Mouse (Mus musculus): Measurements from ENCODE around the gene Miox. TPM values are rescaled to one million over a fixed set of nuclear protein-coding genes. Genes with fewer than 3 reads are reported as not detected.

Miox gene
- polyA plus RNA-seq, 1 experiment from 2014 or later, result not detected

DNA sequence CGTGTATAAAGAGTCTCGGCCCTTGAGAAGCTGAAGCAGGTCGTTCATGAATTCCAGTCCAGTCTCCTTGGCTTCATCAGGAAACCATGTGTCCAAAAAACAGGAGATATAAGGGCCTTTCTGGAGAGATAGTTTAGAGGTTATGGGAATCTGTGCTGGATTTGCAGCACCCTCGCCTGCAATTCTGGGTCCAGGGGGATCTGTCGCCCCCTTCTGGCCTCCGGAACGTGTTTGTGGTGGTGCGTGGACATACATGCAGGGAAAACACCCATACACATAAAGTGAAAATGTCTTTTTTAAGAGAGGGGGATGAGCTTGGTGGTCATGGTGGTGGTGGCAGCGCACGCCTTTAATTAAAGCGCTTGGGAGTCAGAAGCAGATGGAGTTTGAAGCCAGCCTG lies 18.1 kb upstream of the Miox start:
- no peak for DNase-seq (ENCODE audit: low spot score)

DNA sequence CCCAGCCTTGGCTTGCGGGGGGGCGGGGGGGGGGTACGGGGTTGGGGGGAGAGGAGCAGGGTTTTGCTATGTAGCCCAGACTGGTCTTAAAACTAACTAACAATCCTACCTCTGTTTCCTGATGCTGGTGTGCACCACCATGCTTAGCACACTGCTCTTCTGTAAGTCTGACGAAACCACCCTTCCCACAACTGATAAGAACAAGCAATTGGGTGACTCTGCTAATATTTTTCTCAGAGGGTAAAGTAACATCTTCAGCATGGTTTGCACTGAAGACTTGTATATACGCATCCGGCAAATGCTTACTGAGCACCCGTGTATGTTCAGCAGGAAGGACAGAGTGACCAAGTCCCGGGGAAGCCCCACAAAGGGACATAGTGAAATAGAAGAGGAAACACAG lies 12.9 kb upstream of the Miox start:
- H3K4me1 ChIP-seq (replicated peaks; ENCODE audit: control insufficient read depth, insufficient read depth), result no peaks in the 10 kb centered on the region
- TF ChIP-seq CTCF (IDR thresholded peaks at IDR 0.05; ENCODE audit: low read depth), result no peak
- TF ChIP-seq EP300 (optimal IDR thresholded peaks at IDR 0.05), result no peak
- H3K9me3 ChIP-seq (ENCODE audit: control insufficient read depth, low read length), result no peaks in the 10 kb centered on the region
- no peak overlapping the region for H3K4me2 ChIP-seq (replicated peaks; ENCODE audit: low read depth)
- ATAC-seq (ENCODE audit: low FRiP score, low TSS enrichment) (no peak), DNase-seq (ENCODE audit: low spot score) (no peak)
- no peak overlapping the region for H3K9ac ChIP-seq (ENCODE audit: low read length)
- 78% methylated on average over 8 of the region's 8 CpGs for WGBS
- no peak overlapping the region for H3K4me3 ChIP-seq (ENCODE audit: low read depth, low read length)
- no peaks in the 10 kb centered on the region for H3K36me3 ChIP-seq (ENCODE audit: control insufficient read depth, insufficient read depth, low read length)
- H3K27me3 ChIP-seq (ENCODE audit: control insufficient read depth, insufficient read depth, low read length), result no peaks in the 10 kb centered on the region
- H3K27ac ChIP-seq (replicated peaks), result no peak overlapping the region

More for the DNA sequence above, 18.1 kb upstream of the Miox start:
- no peak overlapping the region for H3K27ac ChIP-seq (replicated peaks)
- no peak overlapping the region for H3K4me2 ChIP-seq (replicated peaks; ENCODE audit: low read depth)
- H3K4me3 ChIP-seq (ENCODE audit: low read depth, low read length), result no peak overlapping the region
- no peak for ATAC-seq (ENCODE audit: low FRiP score, low TSS enrichment)
- H3K9ac ChIP-seq (ENCODE audit: low read length), result no peak overlapping the region
- H3K4me1 ChIP-seq (replicated peaks; ENCODE audit: control insufficient read depth, insufficient read depth), result peaks cover 2% of the 10 kb centered on the region; the same call in 1 of the 2 replicates
- TF ChIP-seq EP300 (optimal IDR thresholded peaks at IDR 0.05), result no peak
- peak; percentile 58 for TF ChIP-seq CTCF (IDR thresholded peaks at IDR 0.05; ENCODE audit: low read depth)
- no peaks in the 10 kb centered on the region for H3K36me3 ChIP-seq (ENCODE audit: control insufficient read depth, insufficient read depth, low read length)
- WGBS, result 65% methylated on average over 11 of the region's 11 CpGs
- H3K9me3 ChIP-seq (ENCODE audit: control insufficient read depth, low read length), result no peaks in the 10 kb centered on the region
- no peaks in the 10 kb centered on the region for H3K27me3 ChIP-seq (ENCODE audit: control insufficient read depth, insufficient read depth, low read length)

DNA sequence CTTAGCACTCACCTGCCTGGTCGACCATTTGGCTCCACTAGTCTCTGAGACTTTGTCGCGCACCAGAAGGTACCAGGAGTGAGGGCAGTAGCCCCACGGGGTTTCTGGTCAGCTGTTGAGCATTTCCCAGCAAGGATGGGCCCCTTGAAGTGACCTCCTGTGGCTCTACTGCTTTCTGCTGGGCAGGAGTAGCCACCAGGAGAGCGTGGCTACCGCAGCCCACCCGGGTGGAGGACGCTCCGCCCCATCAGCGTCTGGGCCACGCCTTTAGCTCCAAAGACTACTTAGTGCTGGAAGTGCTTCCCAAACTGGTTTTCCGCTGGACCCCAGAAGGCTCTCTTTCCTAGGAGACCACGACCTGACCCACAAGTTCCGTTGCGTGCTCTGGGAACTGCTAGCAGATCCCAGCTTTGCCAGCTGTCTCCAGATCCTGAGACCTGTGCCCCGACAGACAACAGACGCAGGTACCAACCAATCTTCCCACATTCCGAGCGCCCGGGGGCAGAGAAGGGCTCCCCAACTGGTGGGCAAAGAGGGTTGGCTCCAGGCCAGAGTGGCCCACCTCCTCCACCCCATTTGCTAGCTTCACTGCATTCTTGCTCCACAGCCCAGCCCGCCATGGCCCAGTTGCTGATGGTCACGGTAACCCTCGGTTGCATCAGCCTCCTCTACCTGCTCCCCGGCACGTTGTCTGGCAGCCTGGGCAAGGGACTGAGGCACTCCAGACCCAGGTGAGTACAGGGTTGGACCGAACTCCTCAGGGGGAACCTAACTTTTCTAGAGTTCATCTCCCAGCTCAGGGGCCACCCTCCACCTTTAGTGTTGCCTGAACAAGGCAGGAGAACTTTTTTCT lies 11.3 kb upstream of the Miox start, which contains the start of gene Adm2:
TSS of gene Adm2 (plus strand) at position 51 of the 853 bp plus-strand sequence.
- DNase-seq (ENCODE audit: low spot score), result no peak
- H3K36me3 ChIP-seq (ENCODE audit: control insufficient read depth, insufficient read depth, low read length), result no peaks in the 10 kb centered on the region
- ATAC-seq (ENCODE audit: low FRiP score, low TSS enrichment), result no peak
- peak within 1 kb of the TSS; percentile 45 for H3K4me2 ChIP-seq (replicated peaks; ENCODE audit: low read depth)
- TF ChIP-seq EP300 (optimal IDR thresholded peaks at IDR 0.05) (no peak), CTCF (IDR thresholded peaks at IDR 0.05; ENCODE audit: low read depth) (no peak)
- no peaks in the 10 kb centered on the region for H3K4me1 ChIP-seq (replicated peaks; ENCODE audit: control insufficient read depth, insufficient read depth)
- no peak within 1 kb of the TSS for H3K27ac ChIP-seq (replicated peaks)
- peak within 1 kb of the TSS; percentile 19; the same call in 1 of the 2 replicates for H3K4me3 ChIP-seq (ENCODE audit: low read depth, low read length)
- no peaks in the 10 kb centered on the region for H3K27me3 ChIP-seq (ENCODE audit: control insufficient read depth, insufficient read depth, low read length)
- H3K9ac ChIP-seq (ENCODE audit: low read length), result peak within 1 kb of the TSS; percentile 47
- 9% methylated on average over 26 of the region's 26 CpGs for WGBS
- no peaks in the 10 kb centered on the region for H3K9me3 ChIP-seq (ENCODE audit: control insufficient read depth, low read length)

DNA sequence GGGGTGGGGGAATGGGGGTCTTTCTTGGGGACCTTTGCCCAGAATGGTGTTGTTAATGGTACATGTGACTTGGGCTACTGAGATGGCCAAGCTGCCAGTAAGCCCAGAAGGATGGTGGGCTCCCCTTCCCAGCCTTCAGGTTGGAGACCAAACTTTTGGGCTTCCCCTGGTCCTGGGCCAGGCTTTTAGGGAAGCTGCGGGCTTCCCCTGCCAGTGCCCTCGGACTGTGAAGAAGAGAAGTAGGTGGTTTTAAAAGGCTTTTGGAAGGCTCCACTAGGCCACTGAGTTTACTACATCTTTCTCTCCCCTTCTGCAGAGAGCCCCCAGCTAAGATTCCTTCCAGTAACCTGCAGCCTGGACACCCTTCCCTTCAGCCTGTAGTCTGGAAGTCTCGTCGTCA lies 10.5 kb upstream of the Miox start:
- Histone ChIP-seq H3K9me3 (ENCODE audit: control insufficient read depth, low read length) (no peaks in the 10 kb centered on the region), H3K9ac (ENCODE audit: low read length) (no peak overlapping the region), H3K27ac (replicated peaks) (no peak overlapping the region), H3K27me3 (ENCODE audit: control insufficient read depth, insufficient read depth, low read length) (no peaks in the 10 kb centered on the region), H3K36me3 (ENCODE audit: control insufficient read depth, insufficient read depth, low read length) (no peaks in the 10 kb centered on the region), H3K4me3 (ENCODE audit: low read depth, low read length) (no peak overlapping the region), H3K4me1 (replicated peaks; ENCODE audit: control insufficient read depth, insufficient read depth) (no peaks in the 10 kb centered on the region), H3K4me2 (replicated peaks; ENCODE audit: low read depth) (peak overlapping the region; percentile 45; the same call in 1 of the 2 replicates)
- ATAC-seq (ENCODE audit: low FRiP score, low TSS enrichment) (no peak), DNase-seq (ENCODE audit: low spot score) (no peak)
- WGBS, result 94% methylated on average over 4 of the region's 4 CpGs
- no peak for TF ChIP-seq EP300 (optimal IDR thresholded peaks at IDR 0.05)
- TF ChIP-seq CTCF (IDR thresholded peaks at IDR 0.05; ENCODE audit: low read depth), result no peak

DNA sequence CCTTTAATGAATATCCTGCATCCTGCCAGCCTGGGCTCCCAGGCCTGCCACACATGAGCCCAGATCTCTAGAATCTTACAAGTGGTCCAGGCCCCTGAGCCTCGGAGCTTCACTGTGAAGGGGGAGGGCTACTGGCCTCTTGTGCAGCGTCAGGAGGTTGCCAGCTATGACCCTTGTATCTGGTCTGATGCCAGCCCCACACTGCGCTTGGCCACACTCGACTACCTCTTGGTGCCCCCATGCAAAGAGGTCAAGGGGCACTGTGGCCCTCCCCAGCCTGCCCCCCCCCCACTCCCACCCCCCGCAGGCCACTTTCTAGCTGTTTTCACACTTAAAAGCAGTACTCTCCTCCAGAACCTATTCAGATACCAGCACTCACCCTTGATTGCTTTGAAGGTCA lies 7.8 kb upstream of the Miox start:
- no peak overlapping the region for H3K9ac ChIP-seq (ENCODE audit: low read length)
- WGBS, result 58% methylated on average over 5 of the region's 5 CpGs
- H3K36me3 ChIP-seq (ENCODE audit: control insufficient read depth, insufficient read depth, low read length), result no peaks in the 10 kb centered on the region
- H3K4me1 ChIP-seq (replicated peaks; ENCODE audit: control insufficient read depth, insufficient read depth), result no peaks in the 10 kb centered on the region
- ATAC-seq (ENCODE audit: low FRiP score, low TSS enrichment) (no peak), DNase-seq (ENCODE audit: low spot score) (no peak)
- H3K9me3 ChIP-seq (ENCODE audit: control insufficient read depth, low read length), result no peaks in the 10 kb centered on the region
- TF ChIP-seq CTCF (IDR thresholded peaks at IDR 0.05; ENCODE audit: low read depth), result no peak
- TF ChIP-seq EP300 (optimal IDR thresholded peaks at IDR 0.05), result no peak
- H3K4me3 ChIP-seq (ENCODE audit: low read depth, low read length), result no peak overlapping the region
- no peaks in the 10 kb centered on the region for H3K27me3 ChIP-seq (ENCODE audit: control insufficient read depth, insufficient read depth, low read length)
- no peak overlapping the region for H3K27ac ChIP-seq (replicated peaks)
- H3K4me2 ChIP-seq (replicated peaks; ENCODE audit: low read depth), result no peak overlapping the region
